Mouse (Mus musculus) gastrocnemius, postnatal 4 days (tissue): Measurements from ENCODE around the gene Vps54. TPM values are rescaled to one million over a fixed set of nuclear protein-coding genes. Genes with fewer than 3 reads are reported as not detected.
"Not testable (repeated sequence)": the region's sequence is repeated elsewhere in the genome, so short reads cannot be mapped to it uniquely, and the experiment has no call there.

Experiments
- DNase-seq, 2 experiments: peaks; one replicate each; pipeline ENCODE4 v3.0.0; 2021 to 2022; ENCODE audit warnings: low spot score in 2 of 2, mixed read lengths in 2 of 2
- total RNA-seq, 2 experiments: library from RNA; stranded (reverse); gene quantifications; 2 replicates each; pipeline ENCODE4 v1.2.3; 2021

Gene Vps54
- total RNA-seq, 2 experiments from 2014 or later: 23.4 to 29.1 TPM

DNA sequence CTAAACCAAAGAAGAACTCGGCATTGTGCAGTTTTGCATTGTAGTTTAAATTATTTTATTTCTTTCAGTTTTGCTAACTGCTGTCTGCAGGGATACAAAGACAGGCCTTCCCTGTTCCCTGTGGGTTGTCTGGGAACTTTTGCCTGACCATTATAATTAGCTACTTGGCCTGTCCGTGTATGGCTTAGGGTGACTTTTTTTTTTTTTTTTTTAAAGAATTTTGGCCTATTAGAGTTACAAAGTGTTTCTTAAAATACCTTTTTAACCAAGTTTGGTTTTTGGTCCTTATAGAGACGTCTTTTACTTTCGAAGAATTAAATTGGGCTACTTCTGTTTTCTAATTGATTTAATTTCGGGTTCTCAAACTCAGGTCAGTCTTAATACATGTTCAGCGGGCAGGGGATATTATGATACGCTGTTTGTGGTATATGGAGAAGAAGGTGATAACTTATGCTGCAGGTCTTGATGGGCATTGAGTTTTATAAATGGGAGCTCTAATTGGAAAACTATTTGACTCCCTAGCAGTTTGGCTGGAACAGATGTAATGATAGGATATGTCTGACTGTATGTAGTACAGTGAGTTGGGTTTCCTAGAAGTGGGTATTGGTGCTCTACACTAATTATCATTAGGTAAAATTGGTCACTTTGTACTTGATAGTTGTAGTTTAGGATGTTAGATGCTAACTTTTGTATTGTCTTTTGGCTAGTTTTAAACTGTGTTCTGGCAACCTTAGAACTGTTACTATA is 855 bp downstream of the Vps54 start:
- no peak for DNase-seq

DNA sequence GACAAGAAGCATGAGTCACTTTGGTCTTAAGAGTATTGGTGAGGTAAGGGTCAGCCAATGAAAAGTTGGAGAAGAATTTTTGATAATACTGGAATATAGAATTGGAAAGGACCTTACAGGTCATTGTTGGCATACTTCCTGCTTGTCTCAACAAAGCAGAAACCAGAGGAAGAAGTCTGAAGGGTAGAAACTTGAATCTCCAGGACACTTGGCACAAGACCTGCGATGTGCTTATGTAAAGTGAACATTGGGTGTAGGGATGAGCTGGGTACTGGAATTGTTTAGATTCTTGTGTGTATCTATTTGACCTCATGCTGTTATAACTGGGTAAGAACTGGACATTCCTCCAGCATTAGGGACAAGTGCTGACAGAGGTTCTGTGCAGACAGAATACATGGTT is 2.3 kb downstream of the Vps54 start:
- no peak for DNase-seq

DNA sequence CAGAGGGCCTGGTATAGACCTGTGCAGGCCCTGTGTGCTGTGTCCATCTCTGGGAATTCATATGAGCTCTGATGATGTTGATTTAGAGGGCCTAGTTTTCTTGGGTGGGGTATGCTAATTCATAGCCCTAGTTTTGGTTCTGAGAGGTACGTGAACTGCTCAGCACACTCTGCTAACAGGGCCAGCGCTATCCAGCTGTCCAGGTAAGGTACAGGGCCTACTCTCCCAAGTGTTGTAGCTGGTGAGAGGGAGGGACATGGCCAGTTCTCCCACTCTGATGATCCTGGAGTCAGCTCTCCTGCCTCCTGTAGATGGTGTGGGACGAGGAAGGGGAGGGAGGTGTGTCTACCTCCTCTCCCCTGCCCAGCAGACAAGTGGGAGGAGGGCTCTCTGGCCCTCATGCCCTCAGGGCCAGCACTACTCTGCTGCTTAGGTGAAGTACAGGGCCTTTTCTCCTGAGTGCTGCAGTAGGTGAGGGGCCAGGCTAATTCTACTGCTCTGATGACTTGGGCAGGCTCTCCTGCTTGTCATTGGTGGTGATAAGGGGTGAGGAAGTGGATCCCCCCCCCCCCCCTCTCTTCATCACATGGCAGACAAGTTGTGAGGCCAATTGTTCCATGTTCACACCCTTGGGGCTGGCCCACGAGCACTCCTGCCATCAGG is 8.3 kb downstream of the Vps54 start:
- DNase-seq: no peak

DNA sequence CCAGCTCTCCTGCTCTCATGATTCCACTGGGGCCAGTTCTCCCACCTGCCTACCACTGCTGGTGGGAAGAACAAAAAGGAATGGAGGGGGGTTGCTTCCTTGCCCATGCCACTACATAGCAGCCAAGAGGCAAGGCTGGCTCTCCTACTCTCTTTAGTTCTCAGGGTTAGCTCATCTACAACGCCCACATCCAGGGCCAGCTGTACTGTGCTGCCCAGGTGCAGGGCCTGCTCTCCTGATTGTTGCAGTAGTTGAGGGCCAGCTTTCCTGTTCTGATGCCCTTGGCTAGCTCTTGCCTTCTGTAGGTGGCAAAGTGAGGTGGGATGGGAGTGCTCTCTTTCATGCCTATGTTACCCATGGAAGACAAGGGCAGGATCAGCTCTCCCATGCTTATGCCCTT is 8.9 kb downstream of the Vps54 start:
- DNase-seq: no peak

DNA sequence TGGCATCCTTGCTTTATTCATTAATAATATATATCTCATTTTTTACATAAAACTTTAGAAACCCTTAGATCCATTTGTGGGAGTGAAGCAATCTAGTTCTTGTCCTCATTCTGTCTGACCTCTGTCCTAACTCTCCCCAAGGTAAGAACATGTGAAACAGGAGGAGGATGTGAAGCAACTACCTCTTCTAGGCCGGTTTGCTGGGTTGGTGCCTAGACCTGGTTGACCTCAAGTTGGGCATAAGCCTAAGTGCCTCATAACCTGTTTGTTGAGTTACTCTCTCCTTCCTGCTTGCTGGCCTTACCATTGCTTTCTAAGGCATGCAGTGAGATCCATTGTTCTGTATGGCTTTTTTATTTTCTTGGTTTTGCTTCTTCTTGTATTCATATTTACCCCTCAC is 11.3 kb downstream of the Vps54 start:
- DNase-seq: no peak

DNA sequence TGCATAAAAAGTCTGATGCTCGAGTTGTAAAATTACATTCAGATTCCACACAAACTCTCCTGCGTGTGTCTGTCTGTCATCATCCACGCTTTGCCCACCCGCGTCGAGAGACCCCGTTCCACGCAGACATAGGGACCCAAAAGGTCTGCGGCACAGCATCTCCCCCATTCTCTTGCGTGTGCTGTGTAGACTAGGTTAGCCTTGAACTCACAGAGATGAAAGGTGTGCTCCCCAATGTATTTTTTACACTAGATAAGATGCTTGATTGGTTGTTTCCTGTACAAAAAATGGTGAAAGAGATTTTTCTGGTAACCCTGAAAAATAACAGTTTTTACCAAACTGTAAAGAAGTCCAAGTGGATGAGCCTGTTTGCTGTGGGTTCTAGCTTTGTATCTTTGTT is 19.5 kb downstream of the Vps54 start:
- DNase-seq: not testable (repeated sequence)

DNA sequence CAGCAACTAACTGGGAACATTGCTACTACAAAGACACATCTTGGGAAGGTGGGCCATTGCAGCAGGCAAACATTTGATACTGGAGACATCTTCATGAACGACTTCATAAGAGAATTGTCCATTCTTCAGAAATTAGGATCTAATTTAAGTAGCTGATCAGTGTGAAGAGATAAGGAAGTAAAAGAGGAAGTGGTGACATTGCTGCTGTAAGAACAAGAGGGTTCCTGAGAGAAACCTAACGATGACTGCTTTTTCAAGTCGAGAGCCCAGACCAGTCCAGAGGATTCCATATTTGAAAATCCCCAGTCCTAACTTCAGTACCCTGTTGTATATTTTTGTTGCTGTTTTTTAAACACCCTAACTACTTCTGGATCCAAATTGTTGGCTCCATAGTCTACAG is 26.3 kb downstream of the Vps54 start:
- DNase-seq: no peak

DNA sequence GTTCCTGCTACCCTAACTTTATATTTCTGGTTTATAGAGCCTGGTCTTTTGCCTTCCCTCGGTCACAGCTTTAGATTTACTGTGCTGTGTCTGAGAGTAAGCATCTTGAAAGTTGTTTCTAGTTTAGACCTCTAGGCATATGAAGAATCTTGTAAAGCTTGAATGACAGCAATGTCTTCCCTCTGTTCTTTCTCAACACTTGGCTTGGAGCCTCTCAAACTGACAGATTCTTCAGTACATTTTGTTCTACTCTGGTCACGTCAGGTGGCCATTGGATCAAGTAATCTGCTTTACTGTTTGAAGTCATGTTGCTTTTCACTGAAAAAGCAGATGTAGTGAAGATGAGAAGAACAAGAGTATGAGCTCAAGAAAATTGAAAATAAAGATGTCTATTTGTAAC is 37.1 kb downstream of the Vps54 start:
- DNase-seq: no peak

DNA sequence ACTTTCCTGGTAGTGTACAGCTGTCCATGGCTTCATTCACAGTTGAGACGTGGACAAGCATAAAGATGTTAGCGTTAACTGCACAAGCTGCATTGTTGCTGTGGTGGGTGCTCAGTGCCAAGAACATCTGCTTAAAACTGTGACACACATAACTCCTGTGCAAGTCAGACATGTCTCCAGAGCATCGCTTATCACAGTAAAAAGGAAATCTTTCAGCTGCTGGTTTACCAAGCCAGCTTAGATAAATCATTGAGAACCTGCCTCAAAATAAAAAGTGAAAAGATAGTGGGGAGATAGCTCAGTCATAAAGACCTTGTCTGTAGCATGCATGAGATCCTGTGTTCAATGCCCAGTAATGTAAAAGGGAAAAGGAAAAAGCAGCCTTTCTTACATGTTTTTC is 47.3 kb downstream of the Vps54 start:
- no peak for DNase-seq

DNA sequence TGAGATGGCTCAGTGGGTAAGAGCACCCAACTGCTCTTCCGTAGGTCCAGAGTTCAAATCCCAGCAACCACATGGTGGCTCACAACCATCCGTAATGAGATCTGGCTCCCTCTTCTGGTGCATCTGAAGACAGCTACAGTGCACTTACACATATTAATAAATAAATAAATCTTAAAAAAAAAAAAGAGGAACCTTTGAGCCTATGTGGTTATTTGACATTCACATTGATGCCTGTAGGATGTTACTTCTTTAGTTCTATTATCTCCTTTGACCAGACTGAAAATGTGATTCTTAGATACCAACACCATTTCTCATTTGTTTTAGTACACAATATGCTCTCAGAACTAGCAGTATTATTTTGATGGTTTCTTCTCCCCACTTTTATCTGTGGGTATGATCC is 49.1 kb downstream of the Vps54 start:
- not testable (repeated sequence) for DNase-seq

DNA sequence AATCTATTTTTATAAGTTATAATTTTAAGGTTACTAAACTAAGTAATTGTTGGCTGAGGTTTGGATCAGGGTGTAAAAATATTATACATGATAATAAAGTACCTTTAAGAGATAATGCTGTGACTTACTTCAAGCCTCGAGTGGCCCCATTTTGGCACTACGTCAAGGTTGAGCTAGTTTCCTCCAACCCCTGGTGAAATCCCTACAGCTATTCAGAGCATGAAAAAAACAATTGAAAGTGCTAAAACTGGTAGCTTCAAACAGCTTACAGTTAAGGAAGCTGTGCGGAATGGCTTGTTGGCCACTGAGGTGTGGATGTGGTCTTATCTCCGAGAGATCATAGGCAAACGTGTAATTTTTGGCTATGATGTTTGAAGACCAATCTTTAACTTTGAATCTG is 56.4 kb downstream of the Vps54 start:
- DNase-seq: no peak

DNA sequence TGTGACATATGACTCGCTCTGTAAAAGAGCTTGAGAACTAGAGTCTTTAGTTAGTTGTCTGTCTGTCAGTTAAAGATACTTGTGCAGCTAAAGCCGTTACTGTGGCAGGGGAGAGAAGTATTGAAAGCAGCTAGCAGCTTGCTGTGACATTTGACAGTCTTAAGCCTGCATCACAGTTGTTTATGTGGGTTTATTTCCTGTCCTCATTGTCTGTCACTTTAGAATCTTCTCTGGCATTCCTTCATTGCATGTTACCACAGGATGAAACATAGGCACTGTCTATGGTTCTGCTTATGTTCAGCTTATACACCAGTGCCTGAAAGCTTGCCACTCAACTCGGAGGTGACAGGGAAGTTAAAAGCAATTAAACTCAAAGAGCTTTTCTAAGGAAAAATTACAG is 64.5 kb downstream of the Vps54 start:
- DNase-seq: no peak

DNA sequence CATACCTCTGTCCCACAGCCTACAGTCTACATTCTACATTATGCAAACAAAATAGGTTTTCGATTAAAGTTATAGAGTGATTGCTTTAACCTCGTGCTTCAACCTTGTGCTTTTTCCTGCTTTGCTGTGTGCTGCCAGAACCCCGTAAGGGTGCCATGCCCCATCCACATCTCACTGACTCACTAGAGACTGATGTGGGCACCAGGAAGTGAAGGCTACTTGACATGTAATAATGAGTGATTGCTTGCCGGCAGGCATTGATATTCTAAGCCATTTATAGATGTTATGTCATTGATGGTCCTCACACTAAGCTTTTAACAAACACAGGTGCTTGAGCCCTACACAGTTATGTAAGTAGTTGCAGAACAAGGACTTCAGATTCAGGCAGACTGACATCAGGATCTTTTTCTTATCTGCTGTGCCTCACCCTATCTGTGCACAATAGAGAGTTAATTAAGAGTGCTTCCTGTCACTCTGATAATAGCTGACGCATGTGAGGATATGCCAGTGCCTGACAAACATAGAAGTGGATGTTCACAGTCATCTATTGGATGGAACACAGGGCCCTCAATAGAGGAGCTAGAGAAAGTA is 68.1 kb downstream of the Vps54 start:
- no peak for DNase-seq

DNA sequence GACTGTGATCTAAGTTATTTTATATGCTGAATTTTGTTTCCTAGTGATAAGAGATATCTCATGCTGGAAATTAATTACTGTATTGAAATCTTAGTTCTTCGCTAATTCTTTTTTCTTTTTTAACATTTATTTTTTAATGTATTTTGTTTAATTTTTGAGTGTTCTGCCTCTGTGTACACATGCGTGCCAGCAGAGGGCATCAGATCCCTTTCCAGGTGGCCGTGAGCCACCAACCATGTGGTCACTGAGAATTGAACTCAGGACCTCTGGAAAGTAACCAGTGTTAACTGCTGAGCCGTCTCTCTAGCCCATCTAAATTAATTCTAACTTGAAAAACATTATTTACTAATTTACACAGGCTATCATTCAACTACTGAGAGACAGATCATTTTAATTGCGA is 69.0 kb downstream of the Vps54 start:
- no peak for DNase-seq

DNA sequence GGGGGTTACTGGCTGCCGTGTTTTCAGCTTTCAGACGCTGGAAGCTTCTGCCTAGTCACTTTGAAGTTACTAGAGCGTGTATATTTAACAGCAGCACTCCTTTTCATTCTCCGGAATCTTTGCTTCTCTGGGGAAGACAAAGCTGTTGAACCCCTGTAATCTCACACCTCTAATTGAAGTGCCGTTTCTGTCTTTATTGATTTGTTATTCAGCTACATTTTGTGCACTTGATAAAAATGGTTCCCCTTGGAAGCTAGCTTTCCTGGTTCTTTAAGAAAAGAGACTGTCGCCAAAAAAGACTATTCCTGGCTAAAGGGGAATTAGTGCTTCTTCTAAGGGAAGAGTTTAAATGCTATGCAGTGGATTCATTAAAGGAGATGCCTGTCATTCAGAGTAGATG is 70.4 kb downstream of the Vps54 start:
- no peak for DNase-seq

DNA sequence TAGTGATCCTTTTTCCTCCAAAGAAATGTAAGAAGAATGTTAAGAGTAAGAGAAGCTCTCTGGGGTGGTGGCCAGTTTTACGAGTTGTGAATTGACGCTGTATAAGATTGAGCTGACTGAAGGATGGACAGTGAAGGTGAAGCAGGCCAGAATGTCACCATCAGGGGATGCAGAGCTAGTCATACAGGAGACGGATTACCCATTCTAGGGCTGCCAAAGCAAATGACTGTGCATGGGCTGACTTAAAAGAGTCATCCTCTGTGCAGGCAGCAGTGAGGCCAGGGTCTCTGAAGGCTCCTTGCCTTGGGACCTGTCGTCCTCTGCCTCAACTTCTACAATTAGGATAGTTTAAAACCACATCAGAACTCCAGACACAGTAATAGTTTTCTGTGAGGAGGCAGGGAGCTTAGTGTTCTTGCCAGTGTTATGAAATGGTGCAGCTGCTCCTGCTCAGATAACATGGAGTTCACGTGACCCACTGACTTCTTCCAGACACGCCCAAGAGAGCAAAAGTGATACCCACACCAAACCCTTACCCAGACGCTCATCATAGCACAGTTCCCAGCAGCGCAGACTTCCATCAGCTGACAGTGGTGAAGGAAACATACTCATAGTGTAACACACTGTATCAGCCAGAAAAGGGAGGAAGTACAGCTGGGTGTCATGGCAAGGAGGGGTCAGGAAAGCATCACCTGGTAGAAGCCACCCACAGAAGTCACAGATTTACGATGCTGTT is 75.0 kb downstream of the Vps54 start:
- no peak for DNase-seq

DNA sequence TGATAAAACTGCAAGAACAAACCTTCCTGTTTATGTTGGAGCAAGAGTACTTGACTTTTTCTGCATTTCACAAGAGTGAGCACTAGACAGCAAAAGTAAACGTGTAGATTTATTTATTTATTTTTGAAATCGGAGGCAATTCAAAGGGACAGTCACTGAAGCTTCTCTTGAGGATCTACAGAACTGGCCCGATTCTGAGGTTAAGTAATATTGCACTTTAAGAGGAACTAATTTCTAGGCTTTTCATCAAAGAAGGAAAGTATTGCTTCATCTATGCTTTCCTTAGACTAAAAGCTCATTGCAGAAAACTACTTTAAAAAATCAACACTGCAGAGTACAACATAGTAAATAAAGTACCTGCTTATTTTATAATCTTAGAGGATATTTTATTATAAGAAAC is 82.5 kb downstream of the Vps54 start:
- DNase-seq: no peak

DNA sequence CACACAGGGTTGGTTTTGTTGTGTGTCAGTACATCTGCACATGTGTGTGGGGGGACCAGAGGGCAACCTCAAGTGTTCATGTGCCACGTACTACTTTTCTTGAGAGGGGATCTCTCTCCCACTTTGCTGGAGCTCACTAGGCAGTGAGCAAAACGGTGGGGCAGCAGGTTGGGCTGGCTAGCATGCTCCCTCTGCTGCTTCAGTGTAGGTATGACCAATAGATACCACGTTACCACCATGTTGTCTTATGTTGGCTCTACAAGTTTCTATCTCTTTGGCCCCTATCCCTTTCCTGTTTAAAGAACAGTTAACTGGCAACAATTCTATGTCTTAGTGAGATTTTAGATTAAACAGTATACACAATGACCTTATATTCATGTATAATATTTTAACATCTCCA is 83.3 kb downstream of the Vps54 start:
- DNase-seq: no peak

DNA sequence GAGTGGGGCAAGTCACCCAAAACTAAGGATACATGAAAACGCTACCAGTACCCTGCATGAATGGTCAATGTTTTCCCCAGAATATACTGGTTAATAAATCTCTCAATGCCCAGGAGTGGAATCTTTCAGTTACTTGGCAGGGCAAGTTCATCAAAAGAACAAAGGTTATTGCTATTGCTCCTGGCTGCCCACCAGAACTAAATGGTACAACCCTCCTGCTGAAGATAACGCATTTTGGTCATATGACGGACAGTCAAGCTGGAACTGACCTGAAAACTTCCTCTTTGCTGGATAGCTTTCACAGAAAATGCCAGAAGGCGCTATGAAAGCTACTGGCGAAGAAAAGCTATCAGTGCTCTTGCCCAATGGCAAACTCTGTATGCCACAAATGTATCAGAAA is 86.7 kb downstream of the Vps54 start:
- no peak for DNase-seq

DNA sequence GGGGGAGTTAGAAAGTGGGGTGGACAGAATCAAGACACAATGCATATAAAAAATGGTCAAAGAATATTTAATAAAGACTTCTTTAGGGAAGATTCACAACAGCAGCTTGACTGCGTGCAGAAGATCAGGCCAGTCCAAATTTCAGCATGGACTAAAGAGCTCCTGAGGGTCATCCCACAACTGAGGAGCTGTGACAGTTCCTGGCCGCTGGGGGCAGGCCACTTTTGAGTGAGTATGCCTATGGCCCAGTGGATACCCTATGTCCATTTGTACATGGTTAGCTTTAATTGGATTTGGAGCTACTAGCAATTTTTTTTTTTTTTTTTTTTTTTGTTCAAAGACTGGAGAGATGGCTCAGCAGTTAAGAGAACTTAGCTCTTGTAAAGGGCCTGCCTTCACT is 87.7 kb downstream of the Vps54 start:
- DNase-seq: peak in 1 of 2 experiments; percentile 14

DNA sequence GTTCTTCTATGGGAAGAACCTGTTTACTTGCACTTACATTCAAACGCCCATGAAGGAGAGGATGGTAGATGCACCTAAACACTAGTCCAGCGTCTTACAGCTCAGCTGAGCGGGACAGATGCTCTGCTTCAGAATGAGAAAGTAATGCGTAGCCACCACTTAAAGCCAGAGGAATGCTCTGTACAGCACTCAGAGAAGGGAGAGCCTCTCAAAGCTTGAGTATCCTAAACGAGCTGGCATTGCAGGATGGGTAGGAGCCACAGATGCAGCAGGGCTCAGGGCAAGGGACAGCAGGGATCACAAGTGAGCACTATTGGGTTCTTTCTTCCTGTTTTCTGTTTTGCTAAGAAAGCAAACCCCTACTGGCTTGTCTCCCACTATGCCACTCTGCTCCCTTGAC is 88.4 kb downstream of the Vps54 start:
- no peak for DNase-seq

DNA sequence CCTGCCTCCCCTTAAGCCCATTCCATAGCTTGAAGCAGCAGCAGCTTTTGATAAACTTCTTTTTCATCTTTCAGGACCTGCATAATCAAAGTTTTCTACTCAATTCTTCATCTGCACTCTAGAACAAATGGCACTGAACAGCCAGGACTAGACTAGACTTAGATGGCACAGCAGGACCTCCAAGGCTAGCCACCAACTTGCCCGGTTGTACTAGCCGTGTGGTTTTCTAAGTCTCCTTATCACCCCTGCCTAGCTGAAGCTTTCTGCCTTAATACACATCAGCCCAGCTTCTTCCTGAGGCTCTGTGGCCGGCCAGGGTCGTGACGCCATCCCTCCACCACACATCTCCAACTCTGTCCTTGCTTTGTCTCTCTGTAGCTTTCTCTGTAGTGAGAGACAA is 89.1 kb downstream of the Vps54 start:
- DNase-seq: no peak
